Mouse (Mus musculus) frontal cortex, adult 2 months (tissue): ENCODE measurements at regions not wholly inside any gene's neighbourhood (a gene's known extent, or its start where the extent isn't known, plus 50 kb on each side); places are given as distances from the start of the nearest gene placed in this dataset.

Experiments
- DNase-seq, 2 experiments: peaks; one replicate each; pipeline ENCODE4 v3.0.0; 2022; ENCODE audit warnings: low spot score in 1 of 2; ENCODE audit errors: extremely low spot score in 1 of 2

DNA sequence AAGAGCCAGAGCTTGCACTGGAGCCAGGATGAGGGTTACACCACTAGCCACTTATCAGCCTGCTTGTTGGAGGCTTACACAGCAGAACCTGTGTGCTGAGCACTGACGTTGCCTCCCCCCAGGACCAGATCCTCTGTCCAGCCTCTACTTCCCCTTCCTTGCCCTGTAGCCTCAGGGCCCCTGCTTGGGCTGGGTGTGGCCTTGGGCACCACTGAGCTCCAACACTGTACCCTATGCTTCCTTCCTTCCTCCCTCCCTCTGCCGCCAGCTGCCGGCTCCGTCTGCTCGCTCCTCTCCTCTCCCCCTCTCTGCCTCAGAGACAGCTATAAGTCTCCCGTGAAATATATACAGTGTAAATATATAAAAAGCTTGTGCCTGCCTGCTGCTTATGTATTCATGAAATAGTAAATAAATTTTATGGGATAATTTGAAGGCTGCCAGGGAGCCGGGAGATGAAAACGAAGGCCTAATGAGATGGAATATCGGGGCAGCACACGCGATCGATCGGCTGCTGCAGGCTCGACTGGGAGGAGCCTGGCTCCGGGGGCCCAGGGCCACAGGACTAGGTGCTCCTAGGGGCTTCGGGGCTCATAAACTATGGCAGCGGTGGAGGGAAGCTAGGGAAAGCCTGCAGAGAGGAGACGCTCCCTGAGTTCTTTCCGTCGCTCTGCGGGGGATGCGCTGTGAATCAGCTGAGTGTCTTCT is 135.6 kb downstream of the Rbm19 start:
- DNase-seq: peak in 1 of 2 experiments; percentile 35

DNA sequence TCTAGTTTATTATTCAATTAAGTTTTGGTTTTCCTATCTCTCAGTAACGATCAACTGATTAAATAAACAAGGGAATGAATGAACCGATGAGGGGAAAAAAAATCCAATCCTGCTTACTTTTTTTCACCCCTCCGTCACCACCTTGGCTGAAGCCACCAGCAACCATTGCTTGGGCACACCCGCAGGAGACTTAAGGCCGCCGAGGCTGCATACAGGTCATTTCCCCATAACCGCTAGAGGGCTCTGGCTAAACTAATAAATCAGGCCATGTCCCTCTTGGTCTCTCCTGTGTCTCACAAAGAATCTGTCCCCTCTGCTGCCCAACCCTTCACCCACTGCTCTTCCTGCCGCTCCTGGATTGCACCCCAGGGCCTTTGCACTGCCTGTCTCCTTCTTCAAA is 136.3 kb downstream of the Rbm19 start:
- no peak for DNase-seq

DNA sequence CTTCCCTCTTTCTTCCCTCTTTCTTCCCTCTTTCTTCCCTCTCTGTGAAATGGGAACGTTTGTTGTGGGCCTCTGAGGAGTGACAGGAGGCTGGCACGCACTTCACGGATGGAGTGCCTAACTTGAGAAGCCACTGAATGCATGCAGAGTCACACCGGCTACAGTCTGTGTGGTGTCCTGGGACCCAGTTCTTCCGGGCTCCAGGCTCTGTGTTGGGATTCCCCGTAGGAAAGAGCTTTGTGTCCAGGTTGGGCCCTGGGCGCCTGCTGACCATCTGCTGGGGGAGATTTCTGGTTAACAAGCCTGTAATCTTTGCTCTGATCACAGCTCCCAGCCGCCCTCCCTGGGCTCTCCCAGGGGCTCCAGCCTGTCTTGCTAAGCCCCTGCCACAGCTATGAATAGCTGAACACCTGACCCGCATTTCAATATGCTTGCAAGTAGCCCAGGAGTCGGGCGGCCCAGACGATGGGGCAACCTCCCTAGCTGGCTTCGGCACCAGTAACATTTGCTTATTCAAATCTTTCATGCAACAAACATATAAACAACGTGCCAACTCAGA is 146.5 kb downstream of the Rbm19 start:
- no peak for DNase-seq

DNA sequence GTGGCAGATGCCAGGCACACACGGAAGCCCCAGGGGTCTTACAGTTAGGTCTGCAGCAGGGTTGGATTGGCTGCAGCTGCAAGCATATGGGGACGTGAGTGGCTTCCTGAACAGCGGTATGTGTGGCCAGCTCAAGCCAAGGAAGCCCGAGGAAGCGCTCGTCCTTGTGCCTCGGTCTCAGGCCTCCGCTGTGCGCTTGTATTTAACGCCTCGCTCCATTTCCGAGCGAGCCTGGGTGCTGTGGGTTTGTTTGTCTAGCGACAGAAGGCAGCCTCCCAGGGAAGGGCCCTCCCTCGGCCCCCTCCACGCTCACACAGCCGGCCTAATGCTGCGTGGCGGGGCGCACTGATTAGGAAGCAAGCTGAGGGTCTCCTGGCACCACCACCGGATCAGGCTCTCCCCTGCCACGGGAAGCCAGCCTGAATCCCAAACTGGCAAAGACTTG is 153.2 kb downstream of the Rbm19 start:
- no peak for DNase-seq

DNA sequence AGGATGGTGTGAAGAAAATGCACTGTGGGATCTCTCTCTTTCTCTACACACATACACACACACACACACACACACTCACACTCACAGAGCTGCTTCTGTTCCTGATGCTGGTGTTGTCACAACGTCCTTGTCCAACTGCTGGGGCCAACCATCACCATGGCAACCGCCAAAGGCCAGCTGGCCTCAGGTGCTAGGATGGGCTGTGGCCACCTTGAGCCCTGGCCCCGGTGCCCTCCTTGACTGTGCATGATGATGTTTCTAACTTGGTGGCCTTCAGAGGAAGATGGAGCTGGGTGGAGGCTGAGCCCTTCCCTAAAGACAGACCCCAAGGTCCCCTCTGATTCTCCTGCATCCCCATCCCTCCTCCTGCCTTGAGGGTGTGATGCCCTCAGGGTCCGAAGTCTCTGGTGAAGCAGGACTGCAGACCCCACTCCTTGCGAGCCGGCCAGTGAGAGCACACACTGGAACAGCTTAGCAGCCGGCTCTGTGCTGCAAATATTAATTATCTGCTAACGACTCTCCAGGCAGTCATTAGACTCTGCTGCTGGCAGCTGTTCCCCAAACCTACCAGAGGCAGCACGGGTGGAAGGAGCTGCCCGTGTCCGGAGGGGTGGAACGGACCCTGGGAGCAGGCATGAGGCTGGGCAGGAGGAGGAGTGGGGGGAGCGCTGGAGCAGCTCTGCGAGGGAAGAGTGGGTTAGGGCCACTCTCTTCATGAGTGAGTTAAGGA is 154.8 kb downstream of the Rbm19 start:
- no peak for DNase-seq

DNA sequence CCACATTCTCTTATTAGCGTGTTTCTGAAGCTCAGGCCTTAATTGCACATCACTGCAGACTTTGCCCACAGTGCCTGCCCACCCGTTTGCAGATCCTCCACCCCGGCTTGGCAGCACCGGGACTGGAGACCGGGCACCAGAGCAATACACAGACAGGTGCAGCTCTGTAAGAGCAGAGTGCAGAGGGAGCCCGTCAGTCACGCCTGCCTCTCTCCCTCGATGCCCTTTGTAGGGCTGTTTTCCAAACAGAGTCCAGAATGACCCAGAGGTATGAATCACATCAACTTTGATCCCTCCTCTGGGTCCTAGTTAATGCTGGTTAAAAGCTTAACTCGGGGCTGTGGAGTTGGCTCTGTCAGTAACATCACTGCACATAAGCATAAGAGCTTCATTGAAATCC is 155.3 kb upstream of the Lhx5 start:
- no peak for DNase-seq

DNA sequence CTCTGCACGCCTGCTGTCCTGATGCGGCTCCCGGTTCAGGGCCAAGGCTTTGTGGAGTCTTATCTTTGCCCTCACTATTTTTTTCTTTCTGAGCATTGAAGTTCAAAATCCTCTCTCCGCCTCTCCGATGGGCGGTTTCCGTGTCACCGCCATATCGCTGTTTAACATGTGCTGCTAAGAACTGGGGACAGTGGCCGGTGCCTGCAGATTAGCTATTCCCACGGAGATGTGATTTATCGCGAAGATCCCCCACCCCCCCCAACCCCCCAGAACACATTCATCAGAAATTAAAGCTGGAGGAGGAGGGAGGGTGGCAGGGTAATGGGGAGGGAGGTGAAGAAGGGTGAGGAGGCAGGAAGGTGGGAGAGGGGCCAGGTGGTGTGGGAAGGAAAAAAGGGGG is 151.2 kb upstream of the Lhx5 start:
- no peak for DNase-seq

DNA sequence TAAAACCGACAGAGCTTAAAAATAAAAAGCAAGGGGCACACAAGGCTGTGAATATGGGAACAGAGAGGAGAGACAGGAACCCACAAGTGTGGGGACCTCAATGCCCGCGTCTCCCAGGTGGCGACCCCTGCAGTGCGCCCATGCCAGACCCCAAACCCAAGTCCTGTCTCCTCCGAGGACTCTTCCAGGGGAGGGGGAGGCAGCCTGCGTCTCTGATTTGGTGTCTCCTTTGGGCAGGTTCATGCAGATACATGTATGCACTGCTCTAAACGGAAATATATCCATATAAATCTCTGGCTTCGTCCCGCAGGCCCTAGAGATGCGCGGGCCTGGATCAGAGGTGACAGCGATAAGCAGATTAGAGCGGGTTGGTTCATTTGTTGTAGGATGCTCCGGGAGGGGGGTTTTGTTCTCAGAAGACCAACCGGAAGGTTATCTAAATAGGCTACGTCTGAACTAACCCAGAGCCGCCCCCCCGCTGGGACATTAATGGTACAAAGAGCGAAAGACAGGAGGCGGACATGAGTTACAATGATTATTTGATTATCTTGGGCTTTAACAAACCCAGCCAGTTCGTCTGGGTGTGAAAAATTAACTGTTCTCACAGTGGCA is 150.4 kb upstream of the Lhx5 start:
- DNase-seq: no peak

DNA sequence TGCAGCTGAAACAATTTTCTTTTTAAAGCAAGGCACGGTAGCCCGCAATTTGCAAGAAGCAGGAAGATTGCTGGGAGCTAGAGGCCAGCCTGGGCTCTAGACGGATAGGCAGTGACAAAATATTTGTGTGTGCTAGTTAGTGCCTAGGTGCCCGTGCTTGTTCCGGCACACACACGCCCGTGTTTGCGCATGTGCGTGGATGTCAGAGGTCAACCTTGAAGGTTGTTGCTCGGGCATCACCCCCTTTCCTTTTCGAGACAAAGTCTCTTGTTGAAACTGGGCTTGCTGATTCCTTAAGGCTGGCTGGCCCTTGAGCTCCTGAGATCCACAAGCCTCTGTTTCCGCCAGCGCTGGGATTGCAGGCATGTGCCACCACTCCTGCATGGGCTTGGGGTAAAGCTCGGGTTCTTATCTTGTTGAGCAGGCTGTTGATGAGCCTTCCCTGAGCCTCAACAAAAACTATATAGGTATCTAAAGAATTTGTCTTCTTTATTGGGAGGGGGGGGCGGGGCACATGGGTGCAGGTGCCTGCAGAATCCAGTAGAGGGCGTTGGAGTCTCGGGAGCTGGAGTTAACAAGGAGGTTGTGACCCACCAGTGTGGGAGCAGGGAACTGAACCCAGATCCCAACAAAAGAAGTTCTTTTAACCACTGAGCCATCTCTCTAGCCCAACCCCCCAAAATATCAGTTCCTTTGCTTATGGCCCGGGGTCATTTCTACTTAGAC is 149.5 kb upstream of the Lhx5 start:
- no peak for DNase-seq

DNA sequence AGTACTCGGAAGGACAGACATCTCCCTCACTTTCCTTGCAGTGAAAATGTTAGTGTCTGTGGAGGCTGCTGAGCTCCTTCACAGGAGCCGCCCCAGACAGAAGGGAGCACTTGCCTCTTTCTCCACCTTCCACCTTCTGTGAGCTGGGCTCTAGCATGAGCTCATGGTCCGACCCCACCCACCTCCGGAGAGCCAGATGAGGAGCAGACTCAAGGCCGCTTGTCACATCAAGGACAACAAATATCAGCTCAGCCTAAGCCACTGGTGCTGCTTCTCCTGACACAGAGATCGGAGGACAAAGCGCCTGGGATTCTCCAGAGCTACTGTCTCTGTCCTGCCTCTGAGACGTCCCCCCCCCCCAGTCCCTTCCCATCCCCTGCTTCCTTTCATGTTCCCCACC is 146.9 kb upstream of the Lhx5 start:
- no peak for DNase-seq

DNA sequence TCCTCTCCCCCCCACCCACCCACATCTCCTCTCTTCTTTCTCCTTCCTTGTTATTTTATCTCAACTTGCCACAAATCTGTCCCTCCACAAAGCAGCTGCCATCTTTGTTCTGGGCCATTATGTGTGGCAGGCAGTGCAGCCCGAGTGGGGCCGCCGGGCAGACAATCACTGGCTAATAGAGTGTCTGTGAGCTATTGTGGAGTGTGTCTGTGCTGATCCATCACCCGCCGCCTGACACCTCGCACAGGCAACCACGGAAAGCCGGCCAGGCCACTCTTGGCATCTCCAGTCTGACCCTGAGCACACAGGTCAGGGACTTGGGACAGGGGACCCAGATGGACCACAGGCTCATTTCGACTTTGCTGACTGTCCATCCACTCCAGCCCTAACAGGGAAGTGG is 146.5 kb upstream of the Lhx5 start:
- DNase-seq: no peak

DNA sequence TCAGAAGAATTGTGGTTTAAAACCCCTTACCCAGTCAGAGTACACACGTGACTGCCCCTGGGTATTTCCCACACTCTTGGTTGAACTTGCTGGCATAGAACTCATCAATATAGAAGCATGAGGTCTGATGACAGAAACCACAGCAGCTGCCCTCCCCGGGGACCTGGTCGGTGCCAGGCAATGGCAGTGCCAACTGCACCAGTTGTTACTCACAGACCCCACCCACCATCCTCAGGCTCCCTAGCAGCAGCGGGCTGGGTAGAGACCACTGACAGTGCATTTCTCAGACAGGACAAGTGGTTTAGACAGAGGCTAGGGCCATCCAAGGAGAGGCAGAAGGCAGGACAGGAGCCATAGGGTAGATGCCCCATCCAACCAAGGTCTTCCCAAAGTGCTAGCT is 144.7 kb upstream of the Lhx5 start:
- no peak for DNase-seq

DNA sequence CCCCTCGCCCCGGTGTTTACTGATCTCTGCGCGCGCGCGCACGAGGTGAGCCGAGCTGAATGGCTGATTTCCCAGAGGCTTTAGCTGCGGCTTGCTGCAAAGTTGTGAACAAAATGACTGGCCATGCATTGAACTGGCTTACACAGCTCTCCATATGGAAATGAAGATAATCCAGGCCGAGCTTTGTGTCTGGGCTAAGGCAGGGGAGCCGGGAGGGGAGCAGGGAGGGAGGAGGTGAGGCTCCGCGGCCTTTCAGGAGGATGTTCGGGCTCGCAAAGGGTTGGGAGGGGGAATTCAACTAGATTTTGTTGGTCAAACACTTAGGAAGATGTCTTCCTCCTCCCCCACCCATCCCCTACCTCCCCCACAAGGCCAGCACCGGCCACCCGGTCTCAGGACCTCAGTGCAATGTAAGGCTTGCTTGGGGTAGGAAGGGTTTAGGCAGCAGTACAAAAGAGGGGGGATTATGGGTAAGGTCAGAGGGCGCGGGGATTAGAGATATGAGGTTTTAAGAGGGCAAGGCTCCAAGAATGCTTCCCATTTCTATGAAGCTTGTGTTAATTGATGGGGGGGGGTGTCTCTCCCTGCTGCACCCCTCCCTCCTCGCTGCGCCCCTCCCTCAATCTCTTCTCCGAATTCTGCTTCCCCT is 143.3 kb upstream of the Lhx5 start:
- no peak for DNase-seq

DNA sequence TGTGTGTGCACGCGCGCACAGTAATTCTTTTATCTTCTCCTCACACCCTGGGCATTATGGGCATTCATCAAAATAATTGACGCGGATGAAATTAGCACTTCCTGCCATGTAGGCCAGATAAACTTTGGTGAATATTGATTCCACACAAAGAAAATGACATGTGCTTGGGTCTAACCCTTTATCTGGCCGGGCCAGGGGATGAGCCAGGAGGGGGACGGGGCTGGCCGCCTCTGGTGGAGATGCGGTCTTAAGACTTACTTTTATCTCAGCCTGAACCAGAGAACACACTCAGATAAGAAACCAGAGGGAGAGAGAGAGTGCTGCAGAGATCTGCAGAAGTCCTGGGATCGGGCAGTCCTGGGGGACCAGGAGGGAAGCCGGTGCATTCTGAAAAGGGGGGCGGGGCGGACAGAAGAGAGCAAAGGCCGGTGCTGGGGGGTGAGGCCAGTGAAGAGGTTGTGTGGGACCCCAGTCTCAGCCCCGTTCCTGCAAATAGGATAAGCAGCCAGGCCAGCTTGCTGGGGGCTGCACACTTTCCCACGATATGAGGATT is 136.9 kb upstream of the Lhx5 start:
- DNase-seq: no peak

DNA sequence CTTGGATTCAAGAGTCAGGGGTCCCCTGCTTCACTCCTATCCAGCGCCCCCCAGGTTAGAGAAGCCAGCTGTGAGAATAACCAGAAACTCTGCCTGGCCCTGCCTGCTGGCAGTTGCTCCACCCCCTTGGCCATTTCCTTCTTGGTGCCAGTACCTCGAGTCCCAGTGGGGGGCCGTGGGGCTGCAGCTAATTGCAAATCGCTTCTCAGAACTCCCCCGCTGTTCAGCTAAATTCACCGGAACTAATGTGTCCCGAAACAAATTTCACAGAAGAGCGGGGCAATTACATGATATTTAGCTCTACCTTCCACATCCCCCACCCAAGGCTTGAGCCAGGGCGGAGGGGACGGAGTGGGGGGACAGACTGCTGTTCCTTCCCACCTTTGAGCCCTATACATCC is 134.3 kb upstream of the Lhx5 start:
- DNase-seq: no peak

DNA sequence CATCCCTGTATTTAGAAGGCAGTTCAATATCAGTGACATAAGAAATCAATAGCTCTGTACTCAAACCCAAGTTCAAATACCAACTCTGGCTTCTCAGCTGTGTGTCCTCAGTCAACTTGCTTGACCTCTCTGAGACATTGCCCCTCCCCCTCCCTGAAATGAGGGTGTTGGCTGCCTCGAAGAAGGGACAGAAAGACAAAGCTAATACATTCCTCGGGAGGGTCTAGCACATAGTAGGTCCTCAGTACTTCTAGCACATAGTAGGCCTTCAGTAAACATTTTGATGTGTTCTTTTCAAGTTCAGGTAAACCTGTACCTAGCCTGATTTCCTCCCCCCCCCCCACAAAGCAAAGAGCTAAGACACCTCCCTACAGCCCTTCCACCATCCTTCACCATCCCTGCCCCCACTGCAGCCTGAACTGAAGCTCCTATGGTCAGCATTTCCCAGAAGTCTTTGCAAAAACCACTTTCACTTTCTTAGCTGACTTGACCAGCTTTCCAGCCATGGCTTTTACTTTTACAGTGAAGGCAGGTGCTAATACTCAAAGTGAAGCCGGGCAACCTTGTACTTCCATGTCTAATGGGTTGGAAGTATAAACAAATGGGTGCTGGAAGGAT is 133.7 kb upstream of the Lhx5 start:
- no peak for DNase-seq

DNA sequence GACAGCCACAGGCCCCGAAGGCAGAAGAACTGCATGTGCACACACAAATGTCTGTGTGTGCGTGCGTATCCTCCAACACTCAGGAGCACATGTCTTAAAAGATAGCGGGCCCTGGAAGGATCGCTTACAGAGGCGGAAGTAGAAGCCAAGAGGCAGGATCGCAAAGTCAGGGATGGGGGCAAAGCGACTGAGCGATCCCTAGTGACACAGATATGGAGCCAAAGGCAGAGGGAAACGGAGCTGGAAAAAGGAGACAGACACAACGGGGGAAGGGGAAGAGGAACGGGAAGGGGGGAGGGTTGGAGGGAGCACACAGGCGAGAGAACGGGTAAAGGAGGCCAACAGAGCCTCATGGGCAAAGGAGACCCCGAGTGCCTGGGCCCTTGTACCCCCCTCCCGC is 129.8 kb upstream of the Lhx5 start:
- DNase-seq: no peak

DNA sequence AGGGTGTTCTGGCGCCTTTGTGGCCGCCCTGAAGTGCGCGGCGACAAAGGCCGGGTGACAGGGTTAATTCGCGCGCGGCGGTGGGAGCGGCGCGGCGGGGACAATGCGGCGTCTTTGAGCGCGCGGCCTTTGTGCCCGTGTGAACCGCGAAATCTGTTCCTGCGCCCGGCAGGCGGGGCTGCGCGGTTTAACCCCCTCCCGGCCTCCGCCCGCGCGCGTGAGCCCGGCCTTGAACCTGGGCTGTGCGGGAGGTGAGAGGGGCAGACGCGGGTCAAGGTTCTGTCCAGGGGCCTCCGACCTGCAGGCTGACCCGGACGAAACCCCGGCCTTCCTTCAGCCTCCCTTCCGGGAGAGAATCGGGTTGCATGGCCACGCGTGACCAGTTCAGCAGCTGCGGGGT is 129.2 kb upstream of the Lhx5 start:
- no peak for DNase-seq

DNA sequence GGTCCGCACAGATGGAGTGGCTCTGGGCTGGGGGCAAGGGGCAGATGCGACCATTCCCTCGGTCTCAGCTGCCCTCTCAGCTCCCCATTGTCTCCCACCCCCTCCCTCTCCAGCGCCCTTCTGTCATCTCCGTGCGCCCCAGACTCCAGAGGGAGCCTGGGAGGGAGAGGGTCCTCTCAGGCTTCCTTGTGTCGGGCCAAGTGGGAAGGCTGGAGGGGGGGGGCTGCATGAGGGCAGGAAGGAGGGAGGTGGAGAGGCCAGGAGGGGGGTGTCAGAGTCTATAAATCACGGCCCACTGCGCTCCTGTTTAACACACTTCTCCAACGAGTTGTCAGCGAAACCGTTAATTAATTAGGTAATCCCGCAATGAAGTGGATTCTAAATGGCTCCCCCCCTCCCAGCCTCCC is 127.2 kb upstream of the Lhx5 start:
- DNase-seq: no peak

DNA sequence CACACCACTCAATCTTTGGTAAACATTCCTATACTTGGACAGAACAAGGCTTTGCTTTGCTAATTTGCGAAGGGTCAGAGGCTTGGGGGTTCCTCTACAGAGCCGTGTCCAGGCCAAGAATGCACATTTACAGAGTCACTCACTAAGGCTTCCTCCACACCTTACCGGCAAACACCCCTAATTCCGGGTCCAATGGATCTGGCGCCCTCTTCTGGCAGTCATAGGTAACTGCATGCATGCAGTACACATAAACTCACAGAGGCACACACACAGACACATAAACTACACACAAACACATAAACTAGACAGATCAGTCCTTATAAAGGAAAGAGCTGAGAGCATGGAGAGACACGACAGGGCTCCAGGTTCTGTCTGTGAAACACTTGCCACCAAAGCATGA is 119.2 kb upstream of the Lhx5 start:
- no peak for DNase-seq
